Mouse (Mus musculus) myocyte (in vitro differentiated cells): ENCODE results near the gene Mxi1. TPM values are rescaled to one million over a fixed set of nuclear protein-coding genes. Genes with fewer than 3 reads are reported as not detected.

Source experiments
- H3K27me3 ChIP-seq: one replicate; pipeline ENCODE4 v1.6.1; 2011; ENCODE audit not compliant: control insufficient read depth, insufficient read depth, insufficient read length
- H3K36me3 ChIP-seq: one replicate; pipeline ENCODE4 v1.6.1; 2011; ENCODE audit not compliant: control insufficient read depth, insufficient read depth
- H3K4me2 ChIP-seq: one replicate; pipeline ENCODE4 v1.6.1; 2011; ENCODE audit warnings: low read depth, control low read depth
- H3K4me3 ChIP-seq: one replicate; pipeline ENCODE4 v1.5.1; 2011; ENCODE audit warnings: mild to moderate bottlenecking, control low read depth, moderate library complexity
- H3K79me2 ChIP-seq: one replicate; pipeline ENCODE4 v1.6.1; 2011; ENCODE audit not compliant: control insufficient read depth, insufficient read depth
- H3ac ChIP-seq: one replicate; pipeline ENCODE4 v1.6.1; 2011; ENCODE audit not compliant: control insufficient read depth, insufficient read length
- CEBPB ChIP-seq: IDR thresholded peaks from 2 replicates; pipeline ENCODE4 v1.6.1; 2011; ENCODE audit warnings: mild to moderate bottlenecking, moderate library complexity; ENCODE audit not compliant: poor library complexity, insufficient read depth, severe bottlenecking
- E2F4 ChIP-seq: IDR thresholded peaks from one replicate; pipeline ENCODE4 v1.6.1; 2011; ENCODE audit warnings: mild to moderate bottlenecking, control low read depth, moderate library complexity; ENCODE audit not compliant: insufficient read depth
- MAX ChIP-seq: IDR thresholded peaks from one replicate; pipeline ENCODE4 v1.6.1; 2011; ENCODE audit warnings: low read depth, mild to moderate bottlenecking, control low read depth
- MYOD1 ChIP-seq, 3 experiments: IDR thresholded peaks; one replicate each; pipeline ENCODE4 v1.6.1; 2011; ENCODE audit warnings: control low read depth in 2 of 3, low read depth in 2 of 3, mild to moderate bottlenecking in 2 of 3, moderate library complexity in 1 of 3; ENCODE audit not compliant: insufficient read length in 2 of 3, control insufficient read depth in 1 of 3
- MYOG ChIP-seq, 3 experiments: IDR thresholded peaks; one replicate each; pipeline ENCODE4 v1.6.1; 2011; ENCODE audit warnings: control low read depth in 2 of 3, low read depth in 2 of 3, mild to moderate bottlenecking in 2 of 3; ENCODE audit not compliant: insufficient read length in 2 of 3, control insufficient read depth in 1 of 3, insufficient read depth in 1 of 3
- POLR2A ChIP-seq: IDR thresholded peaks from one replicate; pipeline ENCODE4 v1.6.1; 2011; ENCODE audit warnings: low read depth, mild to moderate bottlenecking, control low read depth, moderate library complexity; ENCODE audit not compliant: insufficient read length
- POLR2AphosphoS2 ChIP-seq: IDR thresholded peaks from one replicate; pipeline ENCODE4 v1.6.1; 2011; ENCODE audit warnings: low read depth, control low read depth; ENCODE audit not compliant: insufficient read length
- REST ChIP-seq: IDR thresholded peaks from one replicate; pipeline ENCODE4 v1.6.1; 2011; ENCODE audit warnings: mild to moderate bottlenecking, control low read depth, moderate library complexity; ENCODE audit not compliant: insufficient read depth, insufficient read length
- SRF ChIP-seq: IDR thresholded peaks from one replicate; pipeline ENCODE4 v1.6.1; 2011; ENCODE audit warnings: low read depth; ENCODE audit not compliant: control insufficient read depth, insufficient read length
- TCF12 ChIP-seq: IDR thresholded peaks from one replicate; pipeline ENCODE4 v1.6.1; 2011; ENCODE audit warnings: mild to moderate bottlenecking, control low read depth; ENCODE audit not compliant: poor library complexity, insufficient read depth, severe bottlenecking
- TCF3 ChIP-seq: IDR thresholded peaks from one replicate; pipeline ENCODE4 v1.6.1; 2011; ENCODE audit warnings: low read depth, control low read depth; ENCODE audit not compliant: insufficient read length
- USF1 ChIP-seq: IDR thresholded peaks from one replicate; pipeline ENCODE4 v1.6.1; 2011; ENCODE audit warnings: low read depth, mild to moderate bottlenecking, control low read depth, moderate library complexity
- polyA plus RNA-seq: library from polyadenylated mRNA; unstranded; fragments of >200 nt; fragmentation: generic; extraction: Trizol; gene quantifications from one replicate; pipeline ENCODE4 v1.2.1, GENCODE M21; 2012; ENCODE audit warnings: missing spikeins

Gene Mxi1
- polyA plus RNA-seq, 1 experiment = 11.9 TPM

DNA sequence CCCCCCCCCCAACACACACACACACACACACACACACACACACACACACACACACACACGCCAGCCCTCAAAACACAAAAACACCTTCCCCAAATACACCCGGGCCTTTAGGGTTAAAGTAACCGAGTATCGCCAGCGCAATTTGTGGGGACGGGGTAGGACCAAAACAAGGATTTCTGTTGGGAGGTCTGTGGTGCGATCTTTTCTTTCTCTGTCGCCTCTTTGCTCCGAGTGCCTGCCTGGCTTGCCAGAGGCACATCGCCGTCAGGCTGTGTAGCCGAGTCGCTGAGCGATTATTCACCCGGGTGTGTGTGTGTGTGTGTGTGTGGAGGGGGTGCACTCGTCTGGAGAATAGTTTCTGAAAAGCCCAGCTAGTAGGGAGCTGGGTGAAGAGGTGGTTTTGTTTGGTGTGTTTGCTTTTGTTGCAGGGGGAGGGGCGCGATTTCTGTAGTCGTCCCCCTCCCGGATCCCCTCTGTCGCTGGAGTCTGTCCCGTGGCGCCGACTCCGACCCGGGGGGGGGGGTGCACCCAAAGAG, 2.1 kb downstream of the Mxi1 start:
- TF ChIP-seq TCF3 = no peak
- TF ChIP-seq POLR2A = peak; percentile 38
- Histone ChIP-seq H3K79me2 (peaks cover 5% of the 10 kb centered on the region), H3K4me2 (peak overlapping the region; percentile 84), H3ac (peak overlapping the region; percentile 53), H3K27me3 (no peaks in the 10 kb centered on the region), H3K4me3 (peak overlapping the region; percentile 93), H3K36me3 (no peaks in the 10 kb centered on the region)

DNA sequence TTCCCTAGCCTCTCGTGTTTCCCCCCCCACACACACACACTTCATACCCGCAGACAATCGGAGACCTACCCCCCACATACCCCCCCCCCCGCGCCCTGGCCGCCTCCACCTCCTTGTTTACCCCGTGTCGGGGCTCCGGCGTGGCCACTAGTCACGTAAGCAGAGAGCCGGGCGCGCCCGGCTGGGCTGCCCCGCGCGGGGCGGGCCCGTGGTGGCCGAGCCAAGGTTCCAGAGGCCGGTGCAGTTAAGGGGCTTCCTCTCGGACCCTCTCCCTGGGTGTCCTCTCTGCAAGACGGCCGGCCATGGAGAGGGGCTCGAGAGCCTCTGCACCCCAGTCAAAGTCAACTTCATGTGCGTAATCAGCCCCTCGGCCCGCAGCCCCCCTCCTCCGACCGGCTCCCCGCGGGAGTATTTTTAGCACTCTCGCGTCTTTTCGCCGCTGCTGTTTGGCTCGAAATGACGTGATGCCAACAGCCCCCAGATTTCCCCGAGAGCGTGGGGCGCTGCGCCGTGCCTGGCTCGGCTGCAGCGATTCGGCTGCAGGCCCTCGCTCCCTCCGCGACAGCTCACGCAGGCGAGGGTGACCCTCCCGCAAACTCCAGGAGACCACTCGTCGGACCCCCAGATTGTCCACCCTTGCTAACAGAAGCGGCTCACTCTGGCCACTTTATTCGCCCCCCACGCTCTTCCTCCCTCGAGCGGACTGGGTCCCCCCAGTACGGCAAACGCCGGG, 2.8 kb downstream of the Mxi1 start:
- Histone ChIP-seq H3K36me3 (no peaks in the 10 kb centered on the region), H3K79me2 (peaks cover 5% of the 10 kb centered on the region), H3K27me3 (no peaks in the 10 kb centered on the region), H3K4me3 (peak overlapping the region; percentile 93), H3ac (peak overlapping the region; percentile 53), H3K4me2 (peak overlapping the region; percentile 97)
- peak; percentile 59 for TF ChIP-seq POLR2AphosphoS2
- TF ChIP-seq POLR2A = peak; percentile 51
- peak in 1 of 3 experiments; percentile 17 for TF ChIP-seq MYOD1 (IDR thresholded peaks at IDR 0.05; ENCODE audit: control insufficient read depth in 1 of 3, insufficient read length in 2 of 3, low read depth in 2 of 3)
- no peak for TF ChIP-seq TCF12
- TF ChIP-seq CEBPB = no peak

DNA sequence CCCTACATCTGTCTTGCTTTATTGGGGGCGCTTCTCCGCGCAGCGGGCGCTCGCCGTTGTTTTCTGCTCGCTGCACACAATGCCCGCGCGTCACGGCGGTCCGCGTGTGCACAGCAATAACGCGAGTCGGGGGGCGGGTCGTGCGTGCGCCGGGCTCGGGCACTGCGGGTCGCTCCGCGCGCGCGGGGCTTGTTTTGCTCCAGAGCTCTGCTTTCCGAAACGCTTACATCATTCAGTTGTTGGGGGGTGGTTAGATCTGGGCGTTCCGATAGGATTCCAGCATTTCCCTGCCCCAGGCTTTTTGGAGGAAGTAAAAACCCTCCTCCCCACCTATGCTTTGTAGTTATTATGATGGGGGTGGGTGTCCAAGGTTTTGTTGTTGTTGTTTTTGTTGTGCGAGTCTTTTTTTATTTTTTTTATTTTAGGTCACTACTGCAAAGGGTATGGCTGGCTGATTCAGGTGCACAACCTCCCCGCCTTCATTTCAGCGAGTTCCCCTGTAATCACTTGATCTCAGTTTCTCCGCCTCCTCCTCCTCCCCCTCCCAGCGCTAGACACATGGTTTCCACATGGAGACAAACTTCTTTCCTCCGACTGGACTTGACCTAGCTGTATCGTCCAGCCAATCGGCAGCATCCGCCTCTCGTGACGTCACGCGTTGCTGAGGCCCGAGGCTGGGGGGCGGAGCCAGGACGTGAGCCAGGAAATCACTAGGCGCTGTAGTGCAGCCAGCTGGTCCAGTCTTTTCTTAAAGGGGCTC, 3.5 kb downstream of the Mxi1 start:
- TF ChIP-seq E2F4 (no peak), POLR2A (peak; percentile 19), MAX (peak; percentile 77), MYOD1 (IDR thresholded peaks at IDR 0.05; ENCODE audit: control insufficient read depth in 1 of 3, insufficient read length in 2 of 3, low read depth in 2 of 3) (peak in 1 of 3 experiments; percentile 13), SRF (no peak)
- Histone ChIP-seq H3K4me2 (peak overlapping the region; percentile 97), H3K27me3 (no peaks in the 10 kb centered on the region), H3ac (peak overlapping the region; percentile 53), H3K79me2 (peaks cover 5% of the 10 kb centered on the region), H3K4me3 (peak overlapping the region; percentile 93), H3K36me3 (no peaks in the 10 kb centered on the region)

DNA sequence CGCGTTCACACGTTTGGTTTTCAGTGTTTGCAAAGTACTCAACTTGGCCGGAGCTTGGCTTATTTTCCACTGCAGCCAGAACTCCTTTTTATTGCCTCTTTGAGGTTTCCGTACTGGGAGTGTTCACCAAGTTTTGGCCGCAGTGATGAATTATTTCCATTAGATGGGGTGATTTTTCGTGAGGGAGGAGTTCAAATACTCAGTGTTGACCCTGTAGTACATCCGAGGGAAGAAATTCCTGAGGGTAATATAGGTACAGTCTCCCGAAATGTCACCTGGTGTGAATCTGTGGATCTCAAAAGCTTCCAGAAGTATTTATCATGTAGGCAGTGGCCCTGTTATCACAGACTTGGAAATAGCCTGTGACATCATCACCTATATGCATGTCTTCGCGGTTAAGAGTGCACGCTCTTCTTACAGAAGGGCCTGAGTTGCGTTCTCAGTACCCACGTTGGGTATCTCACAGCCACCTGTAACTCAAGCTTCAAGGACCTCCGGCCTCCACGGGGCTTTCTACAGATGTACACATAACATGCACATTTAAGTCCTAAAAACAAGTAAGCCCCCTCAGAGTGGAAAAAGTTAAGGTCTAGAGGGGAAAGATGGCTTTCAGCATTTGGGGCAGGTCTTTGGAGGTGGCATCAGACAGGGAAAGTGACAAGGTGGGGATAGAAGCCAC, 4.4 kb downstream of the Mxi1 start:
- Histone ChIP-seq H3K4me2 (peak overlapping the region; percentile 85), H3K36me3 (no peaks in the 10 kb centered on the region), H3K4me3 (peak overlapping the region; percentile 93), H3K79me2 (peaks cover 5% of the 10 kb centered on the region), H3ac (no peak overlapping the region), H3K27me3 (no peaks in the 10 kb centered on the region)
- no peak for TF ChIP-seq TCF3
- TF ChIP-seq MYOG (IDR thresholded peaks at IDR 0.05; ENCODE audit: control insufficient read depth in 1 of 3, insufficient read depth in 1 of 3, insufficient read length in 2 of 3, low read depth in 2 of 3) = no peak
- TF ChIP-seq POLR2A = no peak
- no peak for TF ChIP-seq MYOD1 (IDR thresholded peaks at IDR 0.05; ENCODE audit: control insufficient read depth in 1 of 3, insufficient read length in 2 of 3, low read depth in 2 of 3)
- no peak for TF ChIP-seq USF1
- TF ChIP-seq REST = no peak
- no peak for TF ChIP-seq MAX
- no peak for TF ChIP-seq POLR2AphosphoS2
- TF ChIP-seq CEBPB = no peak
- no peak for TF ChIP-seq E2F4
- TF ChIP-seq TCF12 = no peak
- TF ChIP-seq SRF = no peak

DNA sequence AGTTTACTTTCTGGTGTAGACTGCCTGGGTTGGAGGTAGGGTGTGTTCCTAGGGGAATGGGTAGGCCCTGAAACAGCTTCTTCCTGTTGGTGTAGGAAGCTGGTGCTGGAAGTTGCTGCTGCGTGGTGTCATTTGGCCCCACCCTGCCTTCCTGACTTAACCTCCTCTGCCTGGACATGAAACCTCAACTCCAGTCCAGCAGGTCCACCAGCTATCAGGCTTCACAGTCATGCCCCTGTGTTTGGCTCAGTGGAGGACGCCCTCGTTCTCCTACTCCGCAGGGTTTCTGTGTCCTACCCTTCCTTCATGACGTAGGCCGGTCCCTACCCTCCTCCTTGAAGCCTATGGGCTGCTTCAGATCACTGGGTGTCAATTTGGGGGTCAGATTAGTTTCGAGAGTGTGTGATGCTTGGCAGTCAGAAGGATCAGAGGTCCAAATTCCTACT, 4.9 kb downstream of the Mxi1 start:
- H3K4me3 ChIP-seq = peak overlapping the region; percentile 93
- H3ac ChIP-seq = no peak overlapping the region
- TF ChIP-seq POLR2A (no peak), SRF (no peak), E2F4 (no peak)
- no peaks in the 10 kb centered on the region for H3K27me3 ChIP-seq
- peaks cover 5% of the 10 kb centered on the region for H3K79me2 ChIP-seq
- H3K36me3 ChIP-seq = no peaks in the 10 kb centered on the region
- peak overlapping the region; percentile 85 for H3K4me2 ChIP-seq
